Mouse (Mus musculus) ES-Bruce4 (cell line): Measurements from ENCODE around the gene Izumo1r.

Experiments used
- CTCF ChIP-seq: IDR thresholded peaks from one replicate; pipeline ENCODE4 v1.8.1; 2011; ENCODE audit warnings: low read depth, low read length
- POLR2A ChIP-seq: IDR thresholded peaks from one replicate; pipeline ENCODE4 v1.8.1; 2011; ENCODE audit warnings: low read length; ENCODE audit not compliant: insufficient read depth

DNA sequence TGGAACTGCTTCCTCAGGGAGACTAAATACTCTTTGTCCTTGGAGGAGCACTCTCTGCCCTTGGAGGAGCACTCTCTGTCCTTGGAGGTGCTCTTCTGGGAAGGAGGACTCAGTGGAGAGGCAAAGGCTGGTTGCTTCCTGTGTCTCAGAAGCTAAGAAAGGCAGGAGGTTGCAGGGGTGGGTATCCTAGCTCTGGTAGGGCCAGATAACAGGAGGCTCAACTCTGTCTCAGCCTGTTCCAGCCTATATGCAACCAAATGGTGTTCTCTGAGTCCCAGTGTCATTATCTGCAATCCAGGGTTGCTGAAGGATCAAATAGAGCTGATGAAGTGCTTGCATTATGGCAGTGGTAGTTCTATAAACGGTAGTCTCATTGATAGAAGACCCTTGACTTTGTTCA is 17.8 kb downstream of the Izumo1r start:
- TF ChIP-seq CTCF (no peak), POLR2A (no peak)
